Mouse (Mus musculus) brain, adult 2 months (tissue): Measurements from ENCODE around the gene Ube2q2.
"Not testable (repeated sequence)": the region's sequence is repeated elsewhere in the genome, so short reads cannot be mapped to it uniquely, and the experiment has no call there.

Source experiments
- DNase-seq: peaks from one replicate; pipeline ENCODE4 v3.0.0; 2011; ENCODE audit warnings: low read depth, low spot score

Ube2q2 gene

GRCm38 (mm10) chr9:55236235-55237165, 87.8 kb downstream of the Ube2q2 start:
- no peak for DNase-seq

DNA sequence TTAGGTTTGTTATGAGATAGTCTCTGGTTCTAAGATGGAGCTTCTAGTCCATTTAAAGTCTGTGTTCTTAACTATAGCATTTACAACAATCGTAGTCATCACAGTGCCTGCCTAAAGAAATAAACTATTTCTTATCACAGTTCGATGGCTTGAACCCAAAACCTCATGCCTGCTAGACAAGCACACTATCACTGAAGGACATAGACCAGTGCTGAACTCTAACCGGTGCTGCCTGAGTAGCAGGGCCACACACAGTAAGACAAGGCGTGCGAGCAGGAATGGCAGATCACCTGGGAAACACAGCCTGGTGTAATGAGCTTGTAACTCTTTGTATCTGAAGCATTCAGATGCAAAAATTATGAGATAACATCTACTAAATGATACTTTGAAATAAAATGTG, 92.2 kb downstream of the Ube2q2 start:
- no peak for DNase-seq

DNA sequence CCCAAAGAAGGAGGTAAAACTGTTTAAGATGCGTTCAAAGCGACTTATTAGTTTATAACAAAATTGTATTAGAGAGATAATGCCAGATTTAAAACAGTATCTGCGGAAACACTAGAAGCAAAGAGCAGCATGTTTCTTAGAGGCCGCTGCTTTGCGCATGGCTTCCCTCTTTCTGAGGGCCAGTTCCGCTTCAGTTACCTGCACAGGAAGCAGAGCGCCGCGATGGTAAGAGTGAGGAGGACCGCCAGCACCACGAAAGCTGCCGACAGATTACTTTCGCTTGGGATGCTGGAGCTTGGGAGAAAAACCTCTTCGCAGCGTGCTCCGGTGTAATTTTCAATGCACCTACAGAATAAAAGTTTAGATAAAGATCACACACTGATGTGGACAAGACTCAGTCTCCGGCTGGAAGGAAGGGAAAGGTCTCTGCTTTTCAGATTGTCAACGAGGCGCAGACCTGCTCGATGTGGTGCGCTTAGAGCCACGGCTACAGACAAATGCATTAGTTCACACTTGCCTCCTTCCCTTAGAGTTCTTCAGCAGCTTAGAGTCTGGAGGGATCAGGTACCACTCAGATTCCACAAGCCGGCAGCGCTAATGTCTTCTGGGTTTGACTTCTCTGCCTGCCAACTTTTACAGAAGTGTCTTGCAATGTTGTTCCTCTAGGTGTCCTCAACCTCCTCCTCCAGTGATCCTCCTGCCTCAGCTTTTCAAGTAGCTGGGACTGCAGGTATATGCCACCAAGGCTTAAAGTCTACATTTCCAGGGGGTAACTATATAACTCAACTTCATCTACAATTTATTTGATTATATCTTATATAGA, 93.4 kb downstream of the Ube2q2 start:
- peak; percentile 36 for DNase-seq

DNA sequence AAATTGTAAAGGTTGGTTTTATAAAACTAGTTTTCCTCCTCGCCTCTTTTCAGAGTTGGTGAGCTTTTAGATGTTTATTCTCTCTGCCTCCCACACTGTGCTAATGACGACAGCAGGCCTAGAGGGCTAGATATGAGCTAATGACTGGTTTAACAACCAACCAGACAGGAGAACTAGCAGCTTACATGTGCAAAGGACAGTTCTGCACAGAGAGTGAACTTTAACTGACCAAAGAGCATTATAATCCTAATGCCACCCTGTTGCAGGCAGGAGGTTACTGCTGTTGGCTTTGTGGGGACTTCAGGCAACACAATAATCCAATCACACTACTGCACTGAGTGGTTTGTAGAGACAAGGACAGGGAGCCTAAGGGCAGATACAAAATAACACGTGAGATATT, 94.6 kb downstream of the Ube2q2 start:
- no peak for DNase-seq

DNA sequence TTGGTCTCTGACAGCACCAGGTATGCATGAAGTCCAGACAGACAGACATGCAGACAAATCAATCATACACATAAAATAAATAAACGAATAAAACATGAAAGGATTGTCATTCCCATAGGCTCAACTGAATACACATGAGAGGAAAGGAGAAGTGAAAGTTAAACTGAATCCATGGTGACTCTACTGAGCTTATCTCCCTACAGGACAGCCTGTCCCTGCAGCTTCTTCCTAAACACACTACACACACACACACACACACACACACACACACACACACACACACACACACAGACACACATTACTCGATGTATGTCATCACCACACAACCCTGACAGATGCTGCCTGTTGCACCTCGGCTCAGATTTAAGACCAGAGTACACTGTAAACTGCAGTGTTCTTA, 95.4 kb downstream of the Ube2q2 start:
- DNase-seq: no peak

GRCm38 (mm10) chr9:55245057-55245750, 96.5 kb downstream of the Ube2q2 start:
- not testable (repeated sequence) for DNase-seq

DNA sequence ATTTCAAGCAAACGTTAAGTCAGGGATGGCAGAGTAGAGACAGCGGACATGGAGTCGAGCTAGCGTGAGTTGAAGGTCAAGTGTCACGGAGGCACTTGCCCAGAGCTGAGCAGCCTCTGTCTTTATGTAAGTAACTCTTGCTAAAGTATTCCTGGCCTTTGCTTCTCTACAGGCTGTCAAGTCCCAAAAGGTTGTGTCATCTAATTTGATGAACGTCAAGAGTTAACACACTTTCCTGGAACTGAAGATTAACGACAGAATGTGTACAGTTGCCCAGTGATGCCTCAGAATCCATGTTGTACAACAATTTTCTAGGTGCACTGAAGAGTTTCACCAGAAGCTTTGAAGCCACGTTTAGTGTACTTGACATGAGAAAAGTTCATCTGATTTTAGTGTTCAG, 97.8 kb downstream of the Ube2q2 start:
- DNase-seq: no peak

- no peak for DNase-seq
Observed at GRCm38 (mm10) chr9:55246918-55247317, 98.3 kb downstream of the Ube2q2 start.

GRCm38 (mm10) chr9:55248465-55248864, 99.8 kb downstream of the Ube2q2 start:
- no peak for DNase-seq

GRCm38 (mm10) chr9:55250595-55251247, 102.1 kb downstream of the Ube2q2 start:
- no peak for DNase-seq

DNA sequence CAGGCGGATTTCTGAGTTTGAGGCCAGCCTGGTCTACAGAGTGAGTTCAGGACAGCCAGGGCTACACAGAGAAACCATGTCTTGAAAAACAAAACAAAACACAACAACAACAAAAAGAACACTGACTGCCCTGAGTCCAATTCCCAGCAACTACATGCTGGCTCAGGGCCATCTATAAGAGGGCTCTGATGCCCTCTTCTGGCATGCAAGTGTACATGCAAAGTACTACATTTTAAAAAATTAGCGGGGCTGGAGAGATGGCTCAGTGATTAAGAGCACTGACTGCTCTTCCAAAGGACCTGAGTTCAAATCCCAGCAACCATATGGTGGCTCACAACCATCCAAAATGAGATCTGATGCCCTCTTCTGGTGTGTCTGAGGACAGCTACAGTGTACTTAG, 103.4 kb downstream of the Ube2q2 start:
- peak; percentile 12 for DNase-seq

DNA sequence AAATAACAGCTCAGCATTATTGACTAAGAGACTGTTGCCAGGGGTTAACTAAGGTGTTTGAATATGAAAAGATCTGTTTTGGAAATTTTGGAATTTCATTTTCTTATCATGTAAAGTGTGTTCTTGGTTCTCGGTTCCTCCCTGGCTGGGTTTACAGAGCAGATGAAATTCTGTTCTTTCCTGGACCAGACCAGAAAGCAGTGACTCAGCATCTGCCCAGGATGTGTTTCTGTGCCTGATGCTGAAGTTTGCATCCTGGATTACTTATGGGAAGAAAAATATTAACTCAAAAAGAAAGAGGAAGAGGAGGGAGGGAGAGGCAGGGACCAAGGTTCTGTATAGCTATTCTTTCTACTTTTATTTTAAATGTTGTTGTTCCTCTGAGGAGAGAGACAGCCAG, 105.2 kb downstream of the Ube2q2 start:
- DNase-seq: peak; percentile 19

DNA sequence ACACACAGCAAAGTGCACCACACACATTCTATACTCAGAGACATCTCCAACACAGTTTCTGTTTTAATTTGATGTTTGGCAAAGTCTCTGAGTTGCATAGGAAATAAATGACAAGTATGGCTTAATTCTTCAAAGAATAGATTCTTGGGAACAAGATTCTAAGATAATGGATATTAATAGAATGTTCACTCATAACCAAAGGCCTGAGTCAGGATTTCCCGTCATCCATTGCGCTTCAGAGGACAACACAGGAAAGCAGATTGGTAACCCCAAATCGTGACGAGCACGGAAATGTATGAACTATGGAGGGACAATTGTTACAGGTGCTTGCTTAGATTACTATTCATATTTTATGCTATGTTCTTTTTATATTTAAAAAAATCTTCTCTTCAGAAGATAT, 106.4 kb downstream of the Ube2q2 start:
- DNase-seq: no peak

DNA sequence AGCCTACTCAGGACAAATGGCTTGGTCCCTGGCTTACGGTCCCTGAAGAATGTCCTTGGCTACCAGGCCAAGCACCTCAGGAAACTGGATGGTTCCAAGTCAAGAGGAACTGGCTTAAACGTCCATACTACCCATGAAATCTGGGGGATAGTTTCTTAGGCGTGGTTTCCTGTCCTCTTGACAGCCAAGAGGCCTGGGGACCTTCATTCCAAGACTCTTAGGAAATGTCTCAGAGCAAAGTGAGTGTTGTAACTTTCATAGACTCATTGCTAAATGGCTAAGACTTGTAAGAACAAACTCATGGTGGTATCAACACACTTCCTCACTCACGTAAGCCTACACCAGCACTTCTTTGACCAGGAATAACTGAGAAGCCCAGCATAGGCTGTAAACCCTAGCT, 107.0 kb downstream of the Ube2q2 start:
- DNase-seq: no peak

DNA sequence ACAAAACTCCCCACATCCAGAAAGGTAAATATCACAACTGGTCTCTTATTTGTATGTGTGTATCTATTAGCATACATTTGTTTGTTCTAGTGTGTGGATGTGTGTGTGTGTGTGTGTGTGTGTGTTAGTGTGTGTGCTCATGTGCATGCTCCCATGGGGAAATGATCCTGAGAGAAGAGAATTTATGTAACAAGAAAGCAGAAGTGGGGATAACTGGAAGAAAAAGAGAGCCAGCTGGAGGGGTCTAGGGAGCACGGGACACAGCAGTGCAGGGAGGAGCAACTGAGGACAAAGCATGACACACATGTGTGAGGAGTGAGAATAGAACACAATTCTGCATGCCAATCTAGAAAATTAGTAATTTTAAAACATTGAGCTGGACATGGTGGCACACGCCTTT, 108.5 kb downstream of the Ube2q2 start:
- DNase-seq: no peak
